Mouse (Mus musculus): ENCODE data around the gene Nabp1.

DNA sequence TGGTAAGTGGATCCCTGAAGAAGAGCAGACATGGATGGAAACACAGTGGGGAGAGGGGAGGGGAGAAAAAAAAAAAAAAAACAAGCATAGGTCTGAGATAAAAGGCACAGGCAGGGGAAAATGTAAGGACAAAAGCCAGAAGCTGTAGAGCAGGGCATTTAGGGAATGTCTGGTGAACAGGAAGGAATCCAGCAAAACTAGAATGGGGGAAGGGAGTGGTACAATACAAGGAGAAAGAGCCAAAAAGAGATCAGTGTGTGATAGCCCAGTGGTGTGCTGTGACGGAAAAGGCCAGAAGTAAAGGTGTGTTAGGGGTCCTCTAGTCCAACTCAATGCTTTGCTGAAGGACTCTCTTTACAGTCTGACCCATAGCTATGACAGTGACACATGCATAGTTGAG lies 8.1 kb upstream of the Nabp1 start:
- no peak for TF ChIP-seq POLR2A (IDR thresholded peaks at IDR 0.05; ENCODE audit: borderline replicate concordance, extremely low read depth, insufficient read depth, insufficient read length, poor library complexity, severe bottlenecking)
- TF ChIP-seq CTCF (IDR thresholded peaks at IDR 0.05; ENCODE audit: borderline replicate concordance, extremely low read depth, insufficient read depth, insufficient read length): no peak

Measured in brain, embryonic 14.5 days (tissue).